Mouse (Mus musculus) adipocyte (in vitro differentiated cells): ENCODE results near the gene Ndufa12.

Experiments
- DNase-seq: peaks from one replicate; pipeline ENCODE4 v3.0.0-alpha.2; 2016; ENCODE audit warnings: low spot score

Ndufa12 gene

GRCm38 (mm10) chr10:94230172-94230981 lies 31.9 kb downstream of the Ndufa12 start:
- DNase-seq = no peak

DNA sequence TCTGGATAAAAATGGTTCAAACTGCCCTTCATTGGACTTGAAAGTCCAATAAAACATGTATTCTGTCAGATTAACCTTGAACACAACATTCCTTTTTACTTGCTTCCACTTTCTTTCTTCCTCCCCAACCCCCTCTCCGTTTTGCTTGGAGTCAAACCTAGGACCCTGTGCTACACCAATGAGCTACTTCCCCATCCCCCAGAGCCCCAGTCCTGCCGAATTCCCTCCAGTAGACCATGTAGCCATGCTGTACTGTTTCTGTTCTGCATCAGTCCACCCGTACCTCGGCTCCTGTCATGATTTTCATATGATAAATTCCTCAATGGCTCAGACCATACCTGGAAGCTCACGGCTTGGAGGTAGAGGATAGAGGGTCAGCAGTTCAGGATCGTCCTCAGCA lies 32.5 kb downstream of the Ndufa12 start:
- no peak for DNase-seq

DNA sequence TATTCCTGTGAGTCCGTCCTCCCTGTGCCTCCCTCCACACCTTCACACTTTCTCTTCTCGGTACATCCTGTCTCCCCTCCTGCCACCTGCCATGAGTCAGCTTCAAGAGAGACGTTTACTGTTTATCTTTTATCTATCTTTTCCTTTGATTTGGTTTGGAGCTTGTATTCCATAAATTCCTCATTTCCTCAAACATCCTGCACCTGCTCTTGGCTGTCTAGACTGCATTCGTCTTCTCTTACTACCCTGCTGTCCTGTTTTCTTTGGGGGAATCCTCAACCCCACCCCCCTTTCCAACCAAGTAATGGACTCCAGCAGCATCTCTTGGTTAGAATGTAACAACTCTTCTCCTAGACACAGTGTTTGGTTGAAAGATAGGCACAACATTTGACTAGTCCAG lies 36.7 kb downstream of the Ndufa12 start:
- DNase-seq = no peak

DNA sequence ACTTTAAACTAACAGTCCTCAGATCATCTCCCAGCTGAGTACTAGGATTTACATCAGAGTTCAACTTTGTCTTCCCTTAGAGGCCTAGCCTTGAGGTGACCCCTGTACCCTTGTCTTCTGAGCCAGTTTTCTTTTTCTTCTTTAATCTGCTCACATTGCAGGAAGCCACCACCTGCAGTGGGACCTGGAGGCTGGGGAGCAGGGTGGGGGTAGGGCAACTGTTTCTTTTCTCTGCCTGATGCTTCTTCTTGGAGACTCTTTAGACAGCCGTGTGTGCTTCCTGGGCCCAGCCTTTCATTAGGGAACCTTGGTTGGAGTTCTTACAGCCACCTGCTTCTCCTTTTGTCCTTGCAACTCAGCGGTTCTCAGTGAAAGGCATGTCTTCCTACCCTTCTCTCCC lies 42.8 kb downstream of the Ndufa12 start:
- DNase-seq = no peak

DNA sequence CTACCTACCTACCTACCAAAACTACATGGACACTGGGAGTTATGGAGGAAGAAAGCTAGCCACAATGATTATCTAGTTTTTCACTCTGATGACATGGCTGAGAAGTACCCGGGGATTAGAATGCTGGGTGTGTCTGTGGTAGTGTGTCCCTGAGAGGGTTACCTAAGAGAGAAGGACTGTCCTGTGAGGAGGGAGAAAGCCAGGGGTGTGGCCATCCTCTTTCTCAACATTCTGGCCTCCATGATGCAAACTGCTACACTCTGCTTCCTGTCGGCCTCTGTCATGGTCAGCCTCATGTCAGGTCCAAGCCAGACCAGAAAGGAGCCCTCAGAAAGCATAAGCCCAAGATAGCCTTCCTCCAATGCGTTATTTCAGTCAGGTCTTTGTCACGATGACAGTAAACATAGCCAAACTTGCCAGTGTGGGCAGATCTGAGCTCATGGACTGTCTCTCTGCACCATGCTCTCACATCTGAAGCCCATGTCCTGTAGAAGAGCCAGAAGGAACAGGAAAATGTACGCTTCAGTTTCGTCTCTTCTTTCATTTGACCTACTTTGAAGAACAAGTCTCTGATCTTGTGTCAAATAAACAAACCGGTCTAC lies 49.3 kb downstream of the Ndufa12 start:
- no peak for DNase-seq

DNA sequence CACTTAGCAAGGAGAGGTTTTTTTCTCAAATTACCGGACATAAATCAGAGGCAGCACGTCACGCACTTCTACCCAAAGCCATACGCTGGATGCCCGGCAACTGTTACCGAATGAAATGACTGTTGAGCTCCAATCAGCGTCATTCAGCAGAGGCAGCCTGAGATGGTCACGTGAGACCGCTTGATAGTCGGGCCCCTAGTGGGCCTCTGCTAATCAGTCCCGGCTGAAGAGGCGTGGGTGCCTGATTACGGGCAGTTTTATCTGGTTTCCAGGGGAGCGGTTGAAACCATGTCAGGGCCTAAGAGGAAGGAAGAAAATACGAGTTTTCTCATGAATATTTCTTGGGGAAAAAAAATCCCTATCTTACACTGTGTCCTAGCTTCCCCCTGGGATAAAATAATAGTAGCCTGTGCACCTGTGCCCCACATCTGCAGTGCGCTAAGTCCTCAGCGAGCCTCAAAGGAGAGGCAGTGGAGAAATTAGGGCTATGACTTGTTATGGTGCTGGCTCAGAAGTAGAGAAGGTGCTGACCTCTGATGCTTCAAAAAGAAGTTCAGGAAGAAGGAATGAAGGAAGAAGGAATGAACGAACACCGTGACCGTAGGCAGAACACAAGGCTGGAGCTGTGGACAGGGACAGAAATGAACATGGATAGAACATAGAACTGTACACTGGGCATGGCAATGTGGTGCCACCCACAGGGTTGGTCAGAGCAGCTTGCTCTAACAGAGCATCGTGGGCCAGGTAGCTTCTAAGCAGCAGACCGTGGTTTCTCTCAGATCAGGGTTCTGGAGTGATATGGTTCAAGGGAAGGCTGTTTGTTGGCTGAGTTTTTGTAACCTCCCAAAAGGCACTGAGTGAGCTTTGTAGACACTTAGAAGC lies 51.3 kb downstream of the Ndufa12 start:
- DNase-seq = no peak

- no peak for DNase-seq
These were observed 54.8 kb downstream of the Ndufa12 start for GRCm38 (mm10) chr10:94253260-94253807.

DNA sequence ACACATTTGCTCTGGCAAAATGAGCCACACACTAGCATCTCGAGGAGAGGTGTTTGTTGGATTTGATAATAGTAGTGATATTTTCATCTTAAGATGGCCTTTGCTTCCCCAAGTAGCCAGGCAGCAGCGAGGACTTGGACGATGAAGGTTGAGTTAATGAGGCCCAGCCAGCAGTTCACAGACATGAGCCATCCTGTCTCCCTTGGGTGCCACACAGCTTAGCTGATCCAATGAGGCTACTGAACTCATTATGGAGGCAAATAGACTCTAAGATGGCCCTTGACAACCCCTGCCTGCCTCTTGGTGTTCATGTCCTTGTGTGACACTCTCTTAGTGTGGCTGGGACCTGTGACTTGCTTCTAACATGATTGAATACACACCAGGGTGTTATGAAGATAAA lies 56.2 kb downstream of the Ndufa12 start:
- no peak for DNase-seq

GRCm38 (mm10) chr10:94255744-94256143 lies 57.2 kb downstream of the Ndufa12 start:
- DNase-seq = no peak

DNA sequence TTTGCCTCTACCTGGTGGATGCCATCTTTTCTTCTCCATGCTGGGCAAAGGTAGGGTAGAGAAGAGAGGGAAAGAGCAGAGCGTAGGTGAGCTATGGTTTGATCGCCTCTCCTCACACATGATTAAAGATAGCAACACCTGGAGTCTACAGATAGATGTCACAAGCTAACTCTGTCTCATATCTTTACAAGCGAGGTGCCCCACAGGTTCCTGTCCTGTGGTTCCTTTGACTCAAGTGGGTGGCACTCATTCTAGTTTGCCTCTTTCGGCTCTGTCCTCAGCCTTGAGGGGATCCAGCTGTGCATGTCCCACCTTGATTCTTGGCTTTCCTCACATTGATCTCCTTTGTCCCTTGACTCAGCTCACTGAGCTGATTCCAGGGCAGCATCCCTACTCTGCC lies 58.0 kb downstream of the Ndufa12 start:
- no peak for DNase-seq

- DNase-seq = no peak
These were observed 62.0 kb downstream of the Ndufa12 start for GRCm38 (mm10) chr10:94260544-94260943.

GRCm38 (mm10) chr10:94262646-94263045 lies 64.1 kb downstream of the Ndufa12 start:
- no peak for DNase-seq

GRCm38 (mm10) chr10:94263211-94263610 lies 64.7 kb downstream of the Ndufa12 start:
- DNase-seq = no peak

- no peak for DNase-seq
These were observed 67.4 kb downstream of the Ndufa12 start for GRCm38 (mm10) chr10:94265656-94266542.
